Mouse (Mus musculus): ENCODE data around the gene Zswim9. TPM values are rescaled to one million over a fixed set of nuclear protein-coding genes. Genes with fewer than 3 reads are reported as not detected.
"Not testable (repeated sequence)": the region's sequence is repeated elsewhere in the genome, so short reads cannot be mapped to it uniquely, and the experiment has no call there.

Gene Zswim9
- polyA plus RNA-seq (2015; fragmentation: Nextera tagmentation; extraction: Ambion mirVana), result 3.7 and 3.8 TPM in 2 replicates

DNA sequence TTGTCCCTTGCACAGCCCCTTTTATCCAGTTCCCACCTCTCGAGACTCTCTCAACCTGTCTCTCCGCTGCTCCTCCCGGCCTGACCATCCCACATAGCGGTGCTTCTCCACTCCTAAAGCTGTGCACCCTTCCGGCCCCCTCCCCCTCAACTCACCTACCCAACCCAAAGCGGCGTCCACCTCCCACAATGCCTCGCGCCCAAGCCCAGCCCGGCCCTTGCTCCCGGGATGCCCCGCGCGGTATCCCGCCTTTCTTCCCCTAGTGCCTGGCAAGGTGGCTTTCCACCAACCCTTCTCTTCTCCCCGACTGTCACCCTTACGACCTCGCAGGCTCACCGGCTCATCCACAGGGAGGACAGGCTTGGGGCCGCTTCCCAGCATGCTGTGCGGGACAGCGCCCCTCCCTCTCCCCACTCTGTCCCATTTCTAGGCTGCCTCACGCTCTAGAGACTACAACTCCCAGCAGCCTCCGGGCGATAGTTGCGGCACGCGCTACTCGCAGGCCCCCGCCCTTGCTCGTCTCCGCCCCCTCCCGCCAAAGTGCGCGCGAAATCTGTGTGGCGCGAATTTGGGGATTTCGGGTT, at the start of gene Zswim9:
Gene Zswim9, minus strand, starts transcription at position 414 of the 584 bp plus-strand sequence.
- DNase-seq (ENCODE audit: low spot score), result peak; percentile 94

DNA sequence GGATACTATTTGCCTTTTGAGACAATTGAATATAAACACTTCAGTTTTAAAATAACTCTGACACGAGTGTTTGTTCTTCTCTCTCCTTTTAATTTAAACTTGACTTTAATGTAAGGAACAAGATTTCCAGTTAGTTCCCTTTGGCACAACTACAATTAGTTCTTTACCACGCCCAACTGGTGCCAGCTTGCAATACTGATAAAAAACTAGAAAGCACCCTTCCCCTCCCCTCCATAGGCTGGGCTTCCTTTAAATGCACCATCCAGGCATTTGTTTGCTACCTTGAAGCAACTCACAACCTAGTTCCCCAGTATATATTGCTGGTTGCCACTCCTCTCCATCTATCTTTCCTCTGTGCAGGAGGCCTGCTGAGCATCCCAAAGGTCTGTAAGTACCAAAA, 45.8 kb upstream of the Zswim9 start, which contains the start of gene Pla2g4c:
Gene Pla2g4c, plus strand, starts transcription at position 340 of the 400 bp plus-strand sequence.
- DNase-seq (ENCODE audit: low spot score), result no peak

DNA sequence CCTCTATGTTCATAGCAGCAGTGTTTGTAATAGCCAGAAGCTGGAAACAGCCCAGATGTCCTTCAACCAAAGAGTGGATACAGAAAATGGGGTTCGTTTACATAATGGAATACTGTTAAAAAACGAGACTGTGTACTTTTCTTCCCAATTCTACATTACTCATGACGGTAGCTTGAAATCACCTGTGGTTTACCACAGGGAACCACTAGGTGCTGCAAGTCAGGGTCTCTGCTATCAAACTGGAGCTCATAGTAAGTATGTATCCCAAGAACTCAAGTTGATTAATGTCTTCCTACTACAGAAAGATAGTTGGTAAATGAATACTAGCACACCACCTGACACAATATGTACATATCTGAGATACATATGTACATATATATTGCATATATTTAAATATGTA, 42.9 kb upstream of the Zswim9 start:
- DNase-seq (ENCODE audit: low spot score), result no peak

DNA sequence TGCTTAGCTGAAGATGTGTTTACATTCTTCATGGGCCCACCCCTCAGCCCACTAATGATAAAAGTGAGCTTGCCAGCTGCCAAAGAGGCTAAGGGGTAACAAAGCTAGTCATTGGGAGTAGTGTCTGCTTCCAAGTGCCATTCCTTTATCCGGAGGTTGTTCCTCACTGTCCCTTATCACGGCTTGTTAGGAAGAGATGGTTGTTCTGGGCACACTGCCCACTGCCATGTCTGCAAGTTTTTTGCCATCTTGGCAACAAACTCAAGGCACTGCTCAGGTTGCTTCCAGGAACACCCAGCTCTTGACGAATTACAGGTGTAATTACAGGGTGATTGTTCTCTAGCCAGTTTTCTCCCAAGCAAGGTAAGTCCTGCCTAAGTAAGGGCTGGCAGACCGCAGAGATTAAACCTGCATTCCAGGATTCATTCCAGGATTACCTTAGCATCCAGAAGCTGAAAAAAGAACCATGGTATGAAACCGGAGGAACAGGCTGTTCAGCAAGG, 35.6 kb upstream of the Zswim9 start:
- DNase-seq (ENCODE audit: low spot score), result no peak

DNA sequence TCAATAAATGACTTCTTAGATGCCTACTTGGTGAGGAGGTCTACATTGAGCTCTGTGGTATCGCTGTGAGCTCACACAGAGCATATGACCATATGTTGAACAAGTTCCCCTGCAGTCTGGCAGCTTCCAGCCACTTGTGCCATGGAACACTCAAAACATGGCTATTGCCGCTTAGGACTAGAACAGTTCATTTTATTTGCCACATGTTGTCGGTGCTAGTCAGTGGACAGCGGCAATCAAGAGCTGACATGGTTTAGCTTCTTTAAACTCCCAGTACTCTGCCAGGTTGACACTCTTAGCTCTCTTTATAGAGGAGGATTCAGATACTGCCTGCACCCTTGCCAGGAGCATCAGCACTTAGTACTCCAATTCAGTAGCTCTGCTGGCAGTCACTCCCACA, 32.9 kb upstream of the Zswim9 start:
- no peak for DNase-seq (ENCODE audit: low spot score)

DNA sequence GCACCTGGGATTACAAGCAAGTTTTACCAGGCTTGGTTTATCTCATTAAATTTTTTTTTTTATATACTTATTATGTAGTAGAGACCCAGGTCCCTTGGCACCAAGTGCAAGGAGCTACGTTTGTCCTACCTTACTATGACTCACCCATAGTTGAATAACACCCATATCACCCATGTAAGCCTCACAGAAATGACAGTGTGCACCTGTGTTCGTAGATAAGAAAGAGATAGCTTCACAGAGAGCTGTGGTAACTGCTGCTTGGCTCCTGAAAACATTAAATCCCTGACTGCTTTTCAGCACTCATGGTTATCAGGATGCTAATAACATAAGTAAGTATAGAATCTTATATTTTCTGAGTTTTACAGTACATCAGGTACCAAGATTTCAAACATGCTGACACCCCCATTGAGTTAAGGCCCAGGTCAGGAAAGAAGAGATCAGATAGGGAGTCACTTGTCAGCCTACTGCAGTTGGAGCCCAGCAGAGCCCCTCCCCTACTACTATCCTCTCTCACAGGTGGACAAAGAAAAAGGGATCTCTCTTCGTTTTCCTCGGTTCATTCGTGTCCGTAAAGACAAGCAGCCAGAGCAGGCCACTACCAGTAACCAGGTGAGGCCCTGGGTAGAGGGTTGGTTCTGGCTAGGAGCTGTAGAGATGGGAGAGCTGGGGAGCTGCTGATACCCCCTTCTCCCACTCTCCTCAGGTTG, 32.1 kb upstream of the Zswim9 start:
- DNase-seq (ENCODE audit: low spot score), result no peak

DNA sequence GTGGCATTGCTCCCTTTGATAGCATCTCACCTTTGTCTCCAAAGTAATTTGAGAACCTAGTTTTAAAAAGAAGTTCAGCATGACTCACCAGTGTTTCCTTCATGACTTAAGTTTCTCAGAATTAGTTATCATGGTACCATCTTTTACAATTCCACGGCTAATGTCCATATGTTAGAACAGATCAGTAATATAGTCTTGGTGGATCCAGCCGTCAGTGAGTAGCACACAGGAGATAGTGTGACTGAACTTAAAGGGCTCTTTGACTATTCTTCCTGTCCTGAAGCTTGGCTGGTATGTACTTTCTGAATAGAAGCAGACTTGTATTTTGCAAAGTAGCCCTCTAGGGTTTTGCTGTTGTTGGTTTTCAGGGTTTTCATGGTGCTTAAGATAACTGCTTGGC, 30.9 kb upstream of the Zswim9 start:
- DNase-seq (ENCODE audit: low spot score), result no peak

DNA sequence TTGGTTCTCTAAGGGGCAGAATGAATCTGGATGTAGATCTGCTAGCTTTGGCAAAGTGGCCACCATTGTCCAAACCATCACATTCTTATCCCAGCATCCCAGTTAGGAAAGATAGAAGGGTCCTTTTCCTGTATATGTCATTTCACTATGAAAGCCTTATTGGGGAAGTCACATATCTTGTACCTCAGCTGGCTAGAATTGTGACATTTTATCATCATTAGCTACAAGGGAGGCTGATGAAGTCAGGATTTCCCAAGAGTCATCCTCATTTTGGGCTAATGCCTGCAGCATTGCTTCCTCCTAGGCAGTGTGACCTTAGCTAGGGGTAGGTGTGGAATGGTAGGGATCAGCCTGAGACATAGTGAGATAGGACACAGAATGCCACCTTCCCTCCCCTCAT, 24.9 kb upstream of the Zswim9 start:
- DNase-seq (ENCODE audit: low spot score), result no peak

DNA sequence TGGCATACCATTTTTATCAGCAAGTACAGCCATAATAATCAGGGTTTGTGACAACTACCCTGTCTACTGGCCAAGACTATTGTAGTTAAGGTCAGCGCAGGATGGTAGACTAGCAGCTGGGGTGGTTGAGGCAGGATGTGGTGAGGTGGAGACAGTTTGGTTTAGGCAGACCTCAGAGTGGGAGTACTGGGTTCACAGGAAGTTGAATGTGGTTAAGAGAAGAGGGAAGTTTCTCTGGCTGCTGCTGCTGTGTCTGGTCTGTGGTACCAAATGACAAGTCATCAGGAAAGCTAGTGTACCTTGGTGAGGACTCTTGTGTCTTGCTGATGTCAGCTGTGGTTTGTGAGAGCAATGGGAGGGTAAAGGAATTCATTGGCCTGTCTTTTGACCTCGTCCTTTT, 24.3 kb upstream of the Zswim9 start:
- DNase-seq (ENCODE audit: low spot score), result peak; percentile 84

DNA sequence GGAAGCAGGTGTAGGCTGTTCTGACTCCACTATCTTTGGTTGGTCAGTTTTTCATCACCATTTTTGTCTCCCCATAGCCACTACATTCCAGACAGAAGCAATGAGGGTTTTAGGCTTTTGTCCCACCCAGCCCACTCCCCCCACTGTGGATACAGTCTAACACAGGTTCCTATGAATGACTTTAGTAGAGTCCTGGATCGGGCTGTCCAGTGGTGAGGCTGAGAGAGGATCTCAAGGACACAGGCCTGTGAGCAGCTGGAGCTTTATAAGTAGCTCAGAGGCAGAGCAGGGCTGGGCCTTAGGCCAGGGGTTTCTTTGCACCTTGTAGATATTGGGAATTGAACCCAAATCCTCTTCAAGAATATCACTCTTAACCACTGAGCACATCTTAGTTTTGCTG, 23.1 kb upstream of the Zswim9 start:
- no peak for DNase-seq (ENCODE audit: low spot score)

DNA sequence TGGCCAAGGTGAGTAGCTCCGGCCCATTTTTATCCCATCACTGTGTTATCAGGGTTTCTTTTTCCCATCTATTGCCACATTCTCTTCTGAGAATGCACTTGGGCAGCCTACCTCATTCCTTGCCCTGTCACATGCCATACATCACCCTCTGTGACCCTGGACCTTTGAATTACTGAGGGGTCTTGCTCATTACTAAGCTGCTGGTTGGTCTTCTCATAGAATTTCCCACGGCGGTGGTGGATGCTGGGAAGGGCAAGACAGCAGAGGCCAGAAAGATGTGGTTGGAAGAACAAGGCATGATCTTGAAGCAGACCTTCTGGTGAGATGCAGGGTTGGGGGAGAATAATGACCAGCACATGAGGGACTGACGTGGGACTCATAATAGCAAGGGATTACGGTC, 20.3 kb upstream of the Zswim9 start:
- DNase-seq (ENCODE audit: low spot score), result no peak

DNA sequence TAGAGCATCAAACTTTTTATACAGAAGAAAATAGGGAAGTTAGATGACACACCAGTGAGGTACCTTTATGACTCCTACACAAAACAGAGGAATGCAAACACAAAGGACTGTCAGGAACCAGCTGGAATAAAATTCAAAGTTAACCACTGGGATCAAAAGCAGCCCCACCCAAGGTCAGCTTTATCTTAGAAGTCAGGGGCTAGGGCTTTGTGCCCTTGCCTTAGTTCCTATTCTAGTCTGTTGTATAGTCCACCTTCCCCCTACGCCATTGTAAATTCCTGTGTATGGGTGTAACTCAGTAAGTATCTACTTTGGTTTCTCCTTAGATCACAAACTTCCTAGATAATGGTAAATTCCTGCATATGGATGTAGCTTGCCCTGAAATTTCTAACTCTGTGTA, 19.1 kb upstream of the Zswim9 start:
- no peak for DNase-seq (ENCODE audit: low spot score)

DNA sequence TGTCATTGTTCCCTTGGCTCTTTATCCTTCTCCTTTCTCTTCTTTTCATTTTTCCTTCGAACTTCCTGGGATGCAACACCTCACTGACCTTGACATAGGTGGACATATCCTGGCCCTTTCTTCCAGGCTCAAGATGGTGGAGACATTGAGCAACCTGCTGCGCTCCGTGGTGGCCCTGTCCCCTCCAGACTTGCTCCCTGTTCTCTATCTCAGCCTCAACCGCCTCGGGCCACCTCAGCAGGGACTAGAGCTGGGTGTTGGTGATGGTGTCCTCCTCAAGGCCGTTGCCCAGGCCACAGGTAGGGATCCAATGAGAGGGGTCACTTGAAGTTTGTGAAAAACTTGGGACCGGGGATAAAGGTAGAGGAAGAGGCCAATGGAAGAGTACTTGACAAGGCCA, 16.7 kb upstream of the Zswim9 start:
- no peak for DNase-seq (ENCODE audit: low spot score)

DNA sequence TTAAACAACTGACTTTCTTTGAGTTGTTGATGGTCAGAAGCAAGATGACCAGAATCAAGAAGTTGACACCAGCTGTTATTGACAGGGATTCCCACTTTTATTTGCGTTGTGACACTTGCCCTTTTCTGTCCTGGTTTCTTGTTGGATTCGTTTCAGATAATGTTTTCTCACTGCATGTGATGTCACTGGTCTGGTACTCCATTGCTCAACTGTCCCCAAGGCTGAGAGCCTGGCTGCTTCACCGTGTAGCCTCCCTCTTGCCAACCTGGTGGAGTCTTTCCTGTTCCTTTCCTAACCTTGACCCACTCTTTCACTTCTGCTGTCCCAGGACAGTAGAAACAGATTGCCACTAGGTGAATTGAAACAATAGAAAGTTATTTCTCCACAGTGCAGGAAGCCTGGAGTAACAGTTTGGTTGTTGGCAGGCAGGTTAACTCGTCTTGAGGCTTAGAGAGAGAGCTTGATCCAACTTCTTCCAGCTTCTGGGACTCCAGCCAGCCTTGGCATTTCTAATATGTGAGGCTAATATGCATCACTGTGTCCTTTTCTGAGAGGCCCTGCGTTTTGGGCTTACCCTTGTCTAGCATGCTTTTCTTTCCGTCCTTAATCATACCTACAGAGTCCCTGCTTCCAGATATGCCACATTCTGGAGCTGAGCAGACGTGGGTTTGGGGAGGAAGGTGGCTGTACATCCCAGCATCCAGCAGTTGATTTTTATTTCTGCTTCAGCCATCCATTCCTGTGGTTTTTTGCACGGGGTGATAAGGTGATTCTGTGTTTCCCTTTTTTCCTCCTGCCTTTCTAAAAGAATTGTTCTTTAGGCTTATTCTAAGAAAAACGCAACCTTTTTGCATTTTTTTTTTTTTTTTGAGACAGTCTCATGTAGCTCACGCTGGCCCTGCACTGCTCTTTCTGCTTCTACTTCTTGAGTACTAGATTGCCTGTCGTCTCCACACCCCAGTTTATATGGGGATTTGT, 15.6 kb upstream of the Zswim9 start:
- DNase-seq (ENCODE audit: low spot score), result no peak

DNA sequence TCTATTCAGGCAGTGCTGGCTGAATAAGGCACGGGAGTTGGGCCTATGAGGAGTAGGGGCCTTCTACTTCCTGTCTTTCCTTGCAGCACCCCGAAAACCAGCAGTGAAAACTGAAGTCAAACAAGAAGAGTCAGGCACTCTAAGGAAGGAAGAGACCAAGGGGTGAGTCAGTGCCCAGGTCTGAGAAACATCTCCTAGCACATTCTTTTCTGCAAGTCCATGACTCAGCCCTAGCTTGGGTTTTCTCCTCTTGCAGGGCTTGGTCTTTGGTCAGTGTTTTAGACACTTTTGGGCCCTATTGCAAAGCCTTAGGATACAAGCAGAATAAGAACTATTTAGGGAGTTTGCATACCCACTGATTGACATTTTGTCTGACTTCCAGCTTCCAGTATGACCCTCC, 12.8 kb upstream of the Zswim9 start:
- DNase-seq (ENCODE audit: low spot score), result no peak

DNA sequence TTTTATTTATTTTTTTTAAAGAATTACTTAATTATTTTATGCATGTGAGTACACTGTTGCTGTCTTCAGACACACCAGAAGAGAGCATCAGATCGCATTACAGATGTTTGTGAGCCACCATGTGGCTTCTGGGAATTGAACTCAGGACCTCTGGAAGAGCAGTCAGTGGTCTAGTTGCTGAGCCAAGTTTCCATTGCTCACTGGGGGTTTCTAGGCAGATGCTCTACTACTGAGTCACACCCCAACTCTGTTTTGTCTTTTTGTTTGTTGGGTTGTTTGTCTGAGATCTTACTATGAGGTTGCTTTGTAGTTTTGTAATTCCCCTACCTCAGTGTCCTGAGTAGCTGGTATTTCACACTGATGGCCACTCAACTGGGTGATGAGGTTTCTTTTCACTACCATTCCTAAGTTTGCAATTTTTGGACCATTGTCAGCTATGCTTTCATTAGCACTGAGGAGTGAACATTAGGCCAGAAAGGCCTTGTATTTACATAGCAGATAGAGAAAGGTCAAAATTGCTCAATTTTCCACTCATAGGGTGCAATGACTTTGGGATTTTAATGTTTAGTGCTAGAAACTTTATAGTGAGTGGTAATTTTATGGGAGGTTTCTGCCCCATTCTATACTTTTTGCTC, 11.6 kb upstream of the Zswim9 start:
- no peak for DNase-seq (ENCODE audit: low spot score)

DNA sequence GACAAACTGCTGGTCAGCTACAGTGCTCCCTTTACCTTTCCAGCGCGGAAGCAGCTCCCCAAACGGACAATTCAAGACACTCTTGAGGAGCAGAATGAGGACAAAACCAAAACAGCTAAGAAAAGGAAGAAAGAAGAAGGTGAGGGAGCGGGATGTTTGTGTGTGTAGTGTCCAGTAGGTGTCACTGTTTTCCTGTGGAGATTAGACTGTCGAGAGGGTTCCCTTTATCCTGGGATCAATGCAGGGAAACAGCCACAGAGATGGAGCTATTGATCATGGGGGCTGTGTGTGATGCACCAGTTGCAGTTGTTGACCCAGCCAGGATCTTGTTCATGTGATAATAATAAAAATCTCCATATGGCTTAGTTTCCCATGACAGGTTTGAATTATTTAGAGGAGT, 10.1 kb upstream of the Zswim9 start:
- peak; percentile 48 for DNase-seq (ENCODE audit: low spot score)

DNA sequence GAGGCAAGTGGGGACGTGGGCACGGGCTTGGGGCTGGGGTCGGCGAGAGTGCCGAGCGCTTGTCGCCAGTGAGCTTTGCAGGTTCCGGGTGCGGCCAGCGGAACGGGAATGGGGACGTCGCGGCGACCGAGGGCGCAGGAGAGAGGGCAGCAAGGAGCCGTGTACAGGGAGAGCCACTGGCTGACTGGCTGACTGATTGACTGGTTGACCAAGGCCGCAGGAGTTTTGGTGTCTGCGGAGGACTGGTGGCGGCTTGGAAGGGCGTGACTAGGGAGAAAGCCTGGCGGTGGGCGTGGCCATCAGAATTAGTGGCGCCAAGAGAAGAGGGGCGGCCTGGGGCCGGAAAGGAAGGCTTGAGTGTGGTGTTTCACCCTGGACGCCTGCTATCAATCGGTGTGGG, 436 bp upstream of the Zswim9 start:
- not testable (repeated sequence) for DNase-seq (ENCODE audit: low spot score)

DNA sequence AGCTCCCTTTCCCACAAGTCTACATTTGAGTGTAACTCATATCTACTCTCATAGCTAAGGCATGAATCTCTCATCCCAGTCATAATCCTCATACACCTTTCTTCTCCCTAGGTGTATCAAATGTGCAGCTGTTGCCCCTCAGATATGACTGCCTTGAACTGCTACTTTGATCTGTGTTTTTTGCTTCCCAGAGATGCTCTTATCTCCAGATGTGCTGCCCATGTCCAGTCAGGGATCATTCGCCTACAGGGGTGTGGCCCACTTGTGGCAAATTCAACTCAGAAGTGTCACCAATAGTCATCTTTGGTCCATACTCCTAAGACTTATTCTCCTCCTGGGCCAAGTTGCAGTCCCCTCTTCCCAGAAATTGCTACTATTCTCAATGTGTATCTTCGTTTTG, 688 bp downstream of the Zswim9 start:
- no peak for DNase-seq (ENCODE audit: low spot score)

DNA sequence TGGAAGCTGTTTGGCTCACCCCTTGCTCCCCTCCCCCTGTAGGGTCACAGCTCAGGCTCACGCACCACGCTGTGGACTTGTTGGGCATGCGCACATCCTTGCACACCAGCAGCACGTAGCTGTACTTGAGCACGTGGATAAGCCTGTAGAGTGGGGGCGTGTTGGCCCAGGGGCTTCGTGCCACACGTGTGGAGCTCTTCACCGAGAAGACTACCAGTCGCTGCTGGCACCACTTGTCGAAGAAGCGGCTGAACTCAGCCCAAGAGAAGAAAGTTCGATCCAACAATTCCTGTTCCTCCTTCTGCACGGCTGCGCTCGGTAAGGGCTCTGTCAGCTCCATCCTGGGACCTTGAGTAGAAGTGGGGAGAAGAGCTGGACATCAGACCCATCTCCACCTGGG, 1.4 kb downstream of the Zswim9 start, which contains the start of gene Lig1:
Gene Lig1, plus strand, starts transcription at position 203 of the 400 bp plus-strand sequence.
- DNase-seq (ENCODE audit: low spot score), result no peak

DNA sequence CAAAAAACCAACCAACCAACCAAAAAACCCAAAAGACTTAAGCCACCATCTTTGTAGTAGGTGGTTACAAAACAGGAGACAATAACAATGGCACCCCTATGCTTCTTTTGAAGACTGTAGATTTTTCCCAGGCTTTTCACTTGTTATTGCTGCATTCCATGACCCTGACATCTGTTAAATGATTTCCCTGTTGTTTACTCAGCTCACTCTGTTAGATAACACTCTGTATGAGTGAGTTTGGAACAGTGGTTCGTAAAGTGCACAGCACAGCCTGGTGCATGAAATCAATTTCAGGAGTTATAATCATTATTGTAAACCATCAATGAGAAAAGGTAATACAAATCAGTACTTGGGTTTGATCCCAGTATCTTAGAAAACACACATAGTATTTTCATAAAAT, 6.8 kb downstream of the Zswim9 start:
- DNase-seq (ENCODE audit: low spot score), result no peak
